Mouse (Mus musculus): ENCODE measurements at regions not wholly inside any gene's neighbourhood (a gene's known extent, or its start where the extent isn't known, plus 50 kb on each side); places are given as distances from the start of the nearest gene placed in this dataset.
A peak's percentile ranks its signal among the peaks of the same experiment; 100 is the strongest.

DNA sequence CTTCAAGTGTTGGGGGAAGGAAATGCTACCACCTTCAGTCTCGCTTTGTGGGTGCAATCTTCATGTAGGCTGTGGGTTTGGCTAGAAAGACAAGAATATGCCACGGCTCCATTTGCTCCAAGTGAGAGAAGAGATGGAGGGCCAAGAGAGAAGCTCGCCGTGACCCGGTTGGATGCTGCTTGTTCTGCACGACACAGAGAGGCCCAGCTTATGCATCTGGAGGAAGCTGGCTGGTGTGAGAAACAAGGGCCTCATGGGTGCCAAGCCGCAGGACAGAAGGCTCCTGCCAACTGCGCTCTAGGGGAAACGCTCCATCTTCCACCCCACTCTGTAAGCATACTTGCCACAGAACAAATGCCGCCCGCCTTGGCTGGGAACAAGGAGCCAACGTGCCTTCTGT lies 351.0 kb upstream of the Myt1l start:
- intact Hi-C loops (cut with DNase I): no loop called here
- no peak for DNase-seq (ENCODE audit: low spot score)

DNA sequence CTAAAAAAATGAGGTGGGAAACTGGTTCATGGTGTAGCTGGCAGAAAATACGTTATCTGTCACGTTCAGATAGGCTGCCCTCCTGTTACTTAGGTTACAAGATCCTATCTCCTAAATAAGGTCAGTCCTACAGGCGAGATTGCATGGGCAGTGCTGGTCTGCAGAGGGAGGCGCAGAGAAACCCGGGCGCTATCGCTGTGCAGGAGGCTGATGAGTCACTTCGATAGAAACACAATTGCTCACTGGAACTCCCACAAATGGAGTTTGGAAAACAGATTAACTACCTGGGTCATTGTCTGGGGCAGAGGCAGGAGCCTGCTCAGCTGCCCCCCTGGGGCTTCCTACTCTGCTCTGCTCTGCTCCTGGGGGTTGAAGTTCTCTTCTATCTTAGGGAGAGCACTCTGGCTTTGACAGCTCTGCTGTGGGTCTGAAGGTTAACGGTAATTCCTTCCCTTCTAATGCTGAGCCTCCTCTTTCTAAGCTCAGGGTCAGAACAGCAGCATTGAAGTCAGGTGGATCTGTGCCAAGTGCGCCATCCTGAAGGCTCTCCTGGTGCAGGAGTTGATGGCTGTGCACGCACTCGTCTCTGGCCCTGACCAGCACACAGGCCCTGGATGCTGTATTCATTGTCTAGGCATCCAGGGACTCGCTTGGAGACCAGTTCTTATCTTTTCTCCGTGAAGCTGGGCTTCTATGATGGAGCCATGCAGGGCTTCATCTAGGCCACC lies 349.9 kb upstream of the Myt1l start:
- no peak for DNase-seq (ENCODE audit: low spot score)
- intact Hi-C loops (cut with DNase I): no loop called here

DNA sequence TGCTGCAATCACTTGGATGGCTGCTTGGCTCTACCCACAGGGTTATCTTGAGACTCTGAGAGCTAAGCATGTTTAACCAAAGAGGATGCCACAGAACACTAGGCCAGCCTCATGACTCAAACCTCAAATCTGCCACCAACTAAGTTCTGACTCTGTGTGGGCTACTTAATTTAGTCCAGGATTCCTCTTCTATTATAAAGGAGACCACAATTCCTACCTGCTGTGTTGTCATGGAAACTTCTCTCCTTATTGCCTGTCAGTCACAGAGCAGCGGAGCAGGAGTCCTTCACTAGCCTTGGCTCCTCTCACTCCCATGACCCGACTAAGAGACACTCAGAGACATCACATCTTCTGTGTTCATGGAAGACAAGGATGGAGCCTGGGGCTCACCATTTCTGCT lies 348.8 kb upstream of the Myt1l start:
- intact Hi-C loops (cut with DNase I): no loop called here
- DNase-seq (ENCODE audit: low spot score): no peak

DNA sequence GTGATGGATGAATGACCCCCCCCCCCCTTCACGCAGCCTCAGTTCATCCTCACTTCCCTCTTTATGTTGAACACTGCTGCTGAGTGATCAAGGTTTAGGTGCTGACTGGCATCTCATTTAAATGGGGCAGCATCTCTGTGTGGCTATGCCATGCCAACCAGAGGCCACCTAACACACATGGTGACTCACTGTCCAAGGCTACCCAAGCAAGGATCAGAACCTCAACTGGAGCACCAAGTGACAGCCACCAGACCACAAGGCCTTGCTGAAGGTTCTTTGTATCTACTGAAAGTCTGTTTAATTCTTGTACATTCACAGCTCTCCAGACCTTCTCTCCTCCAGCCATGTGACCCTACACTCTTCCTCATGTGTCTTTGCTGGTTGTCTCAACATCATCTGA lies 347.6 kb upstream of the Myt1l start:
- DNase-seq (ENCODE audit: low spot score): no peak
- intact Hi-C loops (cut with DNase I): no loop called here

DNA sequence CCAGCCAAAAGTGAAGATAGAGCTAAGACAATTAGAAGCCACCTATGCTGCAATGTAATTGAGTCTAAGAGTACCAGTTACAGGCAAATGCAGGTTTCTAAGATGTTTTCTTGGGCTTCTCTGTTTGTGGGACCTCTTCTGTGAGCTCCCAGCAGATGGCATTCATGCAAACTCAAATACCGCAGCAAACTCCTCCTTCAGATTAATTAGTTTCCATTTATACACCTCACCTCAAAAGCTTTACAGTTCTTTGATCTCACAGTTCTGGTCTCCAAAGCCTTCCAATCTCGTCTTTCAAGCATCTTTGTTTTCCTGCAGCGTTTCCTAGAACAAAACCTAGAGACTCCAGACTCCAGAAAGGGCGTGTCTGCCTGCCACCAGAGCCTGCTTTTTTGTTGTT lies 340.6 kb upstream of the Myt1l start:
- intact Hi-C loops (cut with DNase I): no loop called here
- no peak for DNase-seq (ENCODE audit: low spot score)

DNA sequence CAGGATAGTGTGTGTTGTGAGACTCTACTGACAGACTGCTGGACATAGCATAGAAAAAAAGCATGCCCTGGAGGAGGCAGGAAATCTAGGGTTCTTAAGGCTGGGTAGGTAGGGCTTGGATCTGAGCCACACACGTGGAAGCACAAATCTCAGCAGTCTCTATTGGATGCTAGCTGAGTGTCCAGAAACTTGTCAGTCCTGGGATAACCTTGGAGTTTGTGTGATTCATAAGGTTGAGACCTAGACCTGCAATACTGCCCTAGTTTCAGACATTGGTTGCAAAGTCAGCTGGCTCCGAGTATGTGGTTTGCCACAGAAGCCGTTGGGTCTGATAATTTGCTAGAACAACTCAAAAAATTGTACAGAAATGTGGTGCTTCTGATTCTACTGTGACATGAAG lies 335.8 kb upstream of the Myt1l start:
- intact Hi-C loops (cut with DNase I): no loop called here
- DNase-seq (ENCODE audit: low spot score): no peak

DNA sequence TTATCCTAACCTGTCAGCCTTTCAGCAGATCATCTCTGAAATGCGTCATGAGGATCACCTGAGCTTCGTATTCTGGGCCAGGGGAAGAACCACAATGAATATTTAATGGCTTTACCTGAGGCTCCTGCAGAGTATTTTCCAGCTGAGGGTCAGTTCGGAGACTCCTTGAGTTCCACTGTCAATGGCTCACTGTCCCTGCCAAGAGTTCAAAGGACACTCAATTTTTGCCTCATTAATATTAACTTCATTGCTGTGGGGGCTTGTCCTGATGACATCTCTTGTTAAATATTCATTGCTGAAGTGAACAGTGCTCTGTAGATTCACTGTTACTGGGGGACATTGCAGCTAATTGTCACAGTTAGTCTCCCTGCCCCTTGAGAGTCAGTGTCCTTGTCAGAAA lies 316.2 kb upstream of the Myt1l start:
- no peak for DNase-seq (ENCODE audit: low spot score)
- intact Hi-C loops (cut with DNase I): no loop called here

DNA sequence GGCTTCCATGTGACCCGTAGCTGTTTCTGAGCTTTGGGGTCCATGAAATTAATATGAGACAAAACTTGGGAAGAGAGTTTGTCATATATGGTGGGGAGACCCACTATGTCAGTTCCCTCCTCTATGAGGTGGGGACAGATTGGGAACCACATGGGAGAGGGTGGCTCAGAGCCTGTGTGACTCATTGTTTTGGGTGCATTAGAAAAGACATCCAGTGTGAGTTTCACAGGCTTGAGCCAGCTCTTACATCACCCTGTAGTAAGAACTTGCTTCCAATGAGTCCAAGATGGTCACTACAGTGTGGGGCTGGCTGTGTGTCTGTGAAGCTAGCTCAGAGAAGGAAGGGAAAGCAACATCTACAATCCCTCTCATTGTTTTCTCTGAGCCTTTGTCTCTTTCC lies 314.6 kb upstream of the Myt1l start:
- intact Hi-C loops (cut with DNase I): no loop called here
- DNase-seq (ENCODE audit: low spot score): peak; percentile 1

DNA sequence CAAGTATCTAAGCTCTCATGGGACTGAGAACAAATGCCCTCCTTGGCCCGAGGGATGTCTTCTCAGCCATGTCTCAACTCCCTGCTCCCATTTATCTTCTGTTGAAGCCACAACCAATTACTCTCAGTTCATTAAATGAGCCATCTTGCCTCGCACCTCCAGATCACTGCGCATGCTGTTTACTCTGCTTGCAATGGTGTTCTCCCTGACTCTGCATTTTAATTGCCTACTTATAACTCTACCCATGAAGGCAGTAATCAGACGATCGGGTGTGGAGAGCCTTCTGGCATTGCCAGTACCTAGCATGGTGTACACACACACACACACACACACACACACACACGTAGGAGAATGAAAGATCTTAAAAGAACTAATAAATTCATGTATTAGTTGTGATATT lies 306.1 kb upstream of the Myt1l start:
- DNase-seq (ENCODE audit: low spot score): no peak
- intact Hi-C loops (cut with DNase I): no loop called here

DNA sequence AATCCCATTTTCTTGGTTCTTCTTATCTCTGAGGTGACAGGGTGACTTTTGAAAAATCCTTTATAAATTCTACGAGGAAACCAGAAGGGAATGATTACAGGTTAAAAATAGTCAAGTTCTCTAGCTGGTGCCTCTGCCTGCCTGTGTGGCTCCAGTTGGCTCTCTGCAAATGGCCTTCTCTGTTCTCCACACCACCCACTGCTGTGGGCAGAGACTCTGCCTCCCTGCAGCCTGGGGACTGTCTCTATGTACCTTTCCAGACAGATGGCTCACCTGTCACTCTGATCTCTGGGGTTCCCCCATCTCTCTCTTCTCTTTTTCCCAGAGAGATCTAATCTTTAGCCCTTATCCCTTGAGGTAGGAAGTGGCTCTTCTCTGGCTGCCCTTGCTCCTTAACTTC lies 302.2 kb upstream of the Myt1l start:
- intact Hi-C loops (cut with DNase I): no loop called here
- DNase-seq (ENCODE audit: low spot score): no peak

DNA sequence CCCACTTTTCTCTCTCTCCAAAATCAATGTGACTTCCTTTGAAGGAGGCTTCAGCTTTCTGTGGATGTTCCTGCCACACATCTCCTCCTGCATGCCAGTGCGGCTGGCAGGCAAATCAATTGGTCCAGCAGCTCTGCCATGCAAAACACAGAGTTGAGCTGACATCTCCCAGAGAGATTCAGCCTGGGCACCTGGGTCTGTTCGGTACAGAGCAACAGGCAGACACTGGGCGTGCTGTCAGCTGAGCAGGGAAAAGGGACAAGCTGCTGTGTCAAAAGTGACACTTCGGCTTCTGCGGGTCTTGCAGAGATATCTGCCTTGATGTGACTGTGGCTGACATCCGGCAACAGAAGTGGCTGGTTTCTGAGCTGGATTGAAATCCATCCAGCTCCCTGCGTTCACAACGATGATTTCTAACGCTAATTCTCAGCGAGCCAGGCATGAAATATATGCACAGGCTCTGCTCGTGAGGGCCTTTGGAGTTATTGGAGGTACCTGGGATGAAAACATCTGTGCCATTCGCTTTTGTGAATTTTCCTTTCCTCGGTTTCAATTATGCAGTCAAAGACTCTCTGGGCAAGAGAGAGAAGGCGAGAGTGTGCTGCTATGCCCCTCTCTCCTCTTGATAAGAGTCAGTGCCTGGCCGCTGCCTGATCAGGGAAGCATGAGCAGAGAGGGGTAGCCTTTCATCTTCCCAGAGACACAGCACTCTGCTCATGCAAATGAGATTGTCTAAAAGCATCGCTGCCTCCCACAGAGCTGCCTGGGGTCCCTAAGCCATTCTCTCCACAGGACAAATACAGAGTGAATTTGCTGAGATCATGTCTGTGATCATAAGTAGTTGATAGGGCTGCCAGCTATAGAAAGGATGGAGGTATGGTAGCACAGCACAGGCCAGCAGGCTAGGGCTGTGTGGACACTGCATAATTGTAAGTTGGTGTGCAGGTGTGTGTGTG lies 295.4 kb upstream of the Myt1l start:
- no peak for DNase-seq (ENCODE audit: low spot score)
- intact Hi-C loops (cut with DNase I): no loop called here

DNA sequence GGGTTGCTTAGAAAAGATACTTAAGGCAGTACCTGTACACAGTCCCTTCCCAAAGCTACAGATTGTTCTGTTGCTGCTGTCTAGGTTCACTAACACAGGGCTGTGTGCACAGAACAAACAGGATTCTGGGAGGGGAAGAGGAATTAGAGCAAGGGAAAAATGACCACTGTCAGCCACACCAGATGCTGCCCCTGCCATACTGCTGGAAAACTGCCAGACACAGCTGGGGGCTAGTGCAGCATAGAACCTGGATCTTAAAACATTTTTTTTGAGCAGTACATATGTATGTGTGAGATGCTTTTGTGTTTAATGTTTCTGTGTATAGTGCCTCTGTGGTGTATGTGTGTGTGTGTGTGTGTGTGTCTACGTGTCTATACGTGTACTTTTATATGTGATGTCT lies 291.7 kb upstream of the Myt1l start:
- intact Hi-C loops (cut with DNase I): no loop called here
- DNase-seq (ENCODE audit: low spot score): no peak

DNA sequence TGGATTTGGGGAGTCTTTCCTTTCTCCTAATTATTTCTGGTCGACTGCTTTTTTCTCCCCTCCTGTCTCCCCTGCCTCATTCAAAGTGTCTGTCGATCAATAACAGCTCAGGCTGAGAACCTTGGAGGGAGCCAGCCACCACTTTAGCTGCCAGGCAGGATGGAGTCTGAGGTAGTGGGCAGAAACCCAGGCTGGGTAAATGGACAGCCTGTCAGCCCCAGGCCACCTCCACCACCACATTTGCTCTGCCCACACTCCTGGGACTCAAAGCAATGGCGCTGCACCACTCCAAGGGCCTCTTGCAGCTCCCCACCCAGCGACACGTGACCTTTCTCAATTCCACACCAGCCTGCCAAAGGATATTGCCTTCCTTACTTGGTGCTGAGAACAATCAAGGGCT lies 290.7 kb upstream of the Myt1l start:
- no peak for DNase-seq (ENCODE audit: low spot score)
- intact Hi-C loops (cut with DNase I): no loop called here

DNA sequence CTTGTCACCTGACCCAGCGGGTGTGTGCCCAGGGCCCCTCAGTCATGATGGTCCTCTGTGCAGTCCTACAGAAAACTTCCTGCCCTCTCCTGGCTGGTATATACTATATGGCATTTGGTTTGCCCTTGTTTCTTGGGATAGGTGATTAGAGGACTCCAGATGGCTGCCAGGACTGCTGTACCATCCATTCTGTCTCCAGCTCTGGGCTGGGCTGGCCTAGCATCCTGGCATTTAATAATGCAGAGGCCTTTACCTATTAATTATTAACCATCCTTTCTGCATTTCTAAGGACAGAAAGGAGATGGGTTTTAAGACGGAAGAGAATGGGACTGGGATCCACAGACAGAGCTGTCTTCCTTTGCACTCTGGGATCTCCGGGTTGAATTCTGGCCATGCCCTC lies 288.7 kb upstream of the Myt1l start:
- no peak for DNase-seq (ENCODE audit: low spot score)
- intact Hi-C loops (cut with DNase I): no loop called here

DNA sequence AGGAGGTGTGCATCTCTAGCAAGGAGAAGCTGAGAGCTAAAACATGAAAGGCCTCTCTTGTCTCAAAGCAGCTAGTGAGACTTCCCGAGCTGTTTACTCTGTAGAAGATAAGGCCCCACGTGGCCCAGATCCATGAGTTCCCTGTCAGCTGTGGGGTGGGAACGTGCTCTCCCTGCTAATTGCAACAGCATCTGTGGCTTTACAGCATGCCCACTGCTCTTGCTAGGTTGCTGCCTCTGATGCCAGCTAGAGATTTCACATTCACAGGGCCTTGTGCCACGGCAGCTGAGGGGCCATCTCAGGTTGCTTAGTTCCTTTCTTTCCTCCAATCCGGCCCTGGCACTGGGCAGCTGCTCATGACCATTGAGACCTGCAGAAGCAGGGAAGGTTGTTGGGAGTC lies 288.2 kb upstream of the Myt1l start:
- intact Hi-C loops (cut with DNase I): no loop called here
- DNase-seq (ENCODE audit: low spot score): no peak

DNA sequence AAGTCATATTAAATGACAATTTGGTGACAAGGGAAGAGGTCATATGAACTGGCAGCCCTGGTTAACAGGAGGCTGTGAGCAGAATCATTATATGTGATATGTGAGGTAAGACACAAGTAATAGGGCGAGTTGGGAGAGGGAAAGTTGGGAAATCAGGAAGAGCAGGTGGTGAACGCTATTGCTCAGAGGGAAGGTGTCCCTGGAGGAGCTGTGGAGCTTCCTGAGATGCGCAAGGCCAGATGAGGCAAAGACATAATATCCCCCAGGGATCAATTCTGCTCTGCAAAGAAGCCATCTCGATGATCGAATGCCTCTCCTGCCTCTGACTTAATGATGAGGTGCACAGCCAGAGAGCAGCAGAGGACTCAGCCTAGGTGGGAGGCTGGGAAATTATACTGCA lies 285.1 kb upstream of the Myt1l start:
- intact Hi-C loops (cut with DNase I): no loop called here
- DNase-seq (ENCODE audit: low spot score): no peak

DNA sequence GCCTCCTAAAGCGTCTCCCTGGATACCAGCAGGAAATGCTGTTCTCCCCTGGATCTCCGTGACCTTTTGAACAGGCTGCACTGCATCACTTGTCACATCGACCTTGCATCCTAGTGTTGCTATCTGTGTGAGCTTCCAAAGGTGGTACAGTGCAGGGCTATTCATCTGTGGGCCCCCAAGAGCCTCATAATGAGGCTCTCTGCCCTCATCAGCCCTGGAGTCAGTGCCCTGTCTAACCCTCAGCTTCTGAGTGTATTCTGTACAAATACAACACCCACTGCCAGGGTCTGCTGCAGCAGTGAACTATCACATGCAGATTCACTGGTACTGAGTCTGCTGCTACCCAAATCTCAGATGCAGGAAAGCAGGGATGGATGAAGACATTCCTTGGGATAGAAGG lies 282.1 kb upstream of the Myt1l start:
- no peak for DNase-seq (ENCODE audit: low spot score)
- intact Hi-C loops (cut with DNase I): no loop called here

DNA sequence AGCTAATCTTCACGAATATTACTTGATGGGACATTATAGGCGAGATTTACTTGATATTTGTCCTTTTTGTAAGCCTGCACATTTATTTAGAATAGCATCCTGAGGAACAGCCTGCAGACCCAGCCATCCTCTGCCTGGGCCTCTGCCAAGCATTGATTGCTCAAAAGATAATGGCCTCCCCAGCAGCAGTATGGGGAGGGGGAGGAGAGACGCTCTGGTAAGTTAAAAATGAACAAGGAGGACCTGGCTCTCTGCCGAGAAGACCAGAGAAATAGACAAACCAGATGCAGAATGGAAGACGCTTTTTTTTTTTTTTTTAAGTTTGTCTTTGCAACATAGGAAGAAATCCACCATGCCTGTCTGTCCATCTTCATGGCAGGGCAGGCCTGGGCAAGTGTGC lies 280.8 kb upstream of the Myt1l start:
- intact Hi-C loops (cut with DNase I): no loop called here
- DNase-seq (ENCODE audit: low spot score): no peak

DNA sequence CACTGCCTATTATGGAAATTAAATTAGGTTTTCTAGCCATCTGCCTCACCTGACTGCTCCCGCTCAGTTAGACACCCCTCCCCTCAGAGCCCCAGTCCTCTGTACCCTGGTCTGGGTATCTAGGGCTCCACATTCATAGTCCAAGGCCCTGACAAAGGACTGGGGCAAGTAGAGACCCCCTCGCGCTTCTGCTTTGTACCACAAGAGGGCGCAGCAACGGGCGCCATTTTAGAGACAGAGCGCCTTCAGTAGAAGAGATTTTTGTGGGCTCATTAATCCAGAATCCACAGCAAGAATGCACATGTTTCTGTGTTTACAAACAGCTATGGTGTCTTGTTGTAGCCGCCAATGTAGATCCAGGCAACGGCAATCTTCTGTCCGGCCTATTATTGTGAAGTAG lies 279.7 kb upstream of the Myt1l start:
- no peak for DNase-seq (ENCODE audit: low spot score)
- intact Hi-C loops (cut with DNase I): no loop called here

DNA sequence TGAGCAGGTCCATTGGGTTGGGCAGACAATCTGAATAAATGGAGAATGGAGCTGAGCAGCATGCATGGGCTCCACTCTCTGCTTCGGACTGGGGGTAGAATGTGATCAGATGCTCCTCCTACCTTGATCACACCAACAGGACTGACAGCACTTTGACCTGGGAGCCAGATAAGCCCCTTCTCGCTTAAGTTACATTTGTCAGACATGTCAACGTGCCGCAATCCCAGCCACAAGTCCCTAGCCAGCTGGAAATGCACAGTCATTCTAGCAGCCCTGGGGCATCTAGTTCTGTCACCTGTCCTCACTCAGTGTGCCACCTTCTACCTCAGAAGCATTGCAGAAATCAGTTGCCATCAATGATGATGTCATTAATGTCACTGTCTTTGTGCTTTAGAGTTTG lies 272.1 kb upstream of the Myt1l start:
- intact Hi-C loops (cut with DNase I): no loop called here
- DNase-seq (ENCODE audit: low spot score): no peak

DNA sequence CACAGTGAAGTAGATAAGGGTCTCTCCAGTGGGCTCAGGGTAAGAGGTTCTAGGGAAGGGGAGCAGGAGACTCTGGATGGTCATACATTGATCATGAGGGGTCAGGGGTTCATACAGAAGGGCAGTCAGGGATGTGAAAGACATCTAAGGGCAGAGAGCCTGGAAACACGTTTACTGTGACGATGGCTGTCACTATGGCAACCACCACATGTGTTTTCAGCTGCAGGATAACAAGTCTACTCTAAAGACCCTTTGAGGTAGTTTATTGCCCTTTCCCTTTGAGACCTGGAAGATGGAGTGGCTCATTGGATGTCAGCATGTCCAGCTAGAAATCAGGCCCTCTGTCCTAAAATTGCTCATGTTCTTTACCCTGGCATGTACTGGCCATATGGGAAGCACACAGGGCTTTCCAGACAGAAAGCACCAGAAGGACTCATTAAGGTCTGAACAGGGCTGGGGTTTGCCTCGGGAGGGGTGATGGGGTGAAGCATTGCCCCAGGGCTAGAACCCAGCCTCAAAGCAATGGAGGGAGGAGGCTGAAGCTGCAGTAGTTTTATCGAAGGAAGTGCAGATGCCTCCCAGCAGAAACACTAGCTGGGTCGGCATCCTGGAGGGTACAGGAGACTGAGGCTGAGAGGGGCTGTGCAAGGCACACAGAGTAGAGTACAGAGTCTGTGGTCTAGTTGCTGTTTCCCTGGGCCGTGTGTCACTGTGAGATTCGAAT lies 271.0 kb upstream of the Myt1l start:
- DNase-seq (ENCODE audit: low spot score): no peak

More for the DNA sequence above, 271.0 kb upstream of the Myt1l start:
- intact Hi-C loops (cut with DNase I): no loop called here

Measured in heart, postnatal 25 days (tissue).